Mouse (Mus musculus) left cerebral cortex, adult 9 months (tissue): ENCODE results near the gene Ttc16.
A peak's percentile ranks its signal among the peaks of the same experiment; 100 is the strongest.

Experiments
- DNase-seq, 2 experiments: peaks; one replicate each; pipeline ENCODE4 v3.0.0; 2022; ENCODE audit warnings: low spot score in 2 of 2

Ttc16 gene

GRCm38 (mm10) chr2:32744272-32744982 lies 31.0 kb downstream of the Ttc16 start:
- DNase-seq: no peak

GRCm38 (mm10) chr2:32742173-32742531 lies 33.3 kb downstream of the Ttc16 start:
- DNase-seq: peak; percentile 64 to 84

- peak in 1 of 2 experiments; percentile 59 for DNase-seq
Measured at GRCm38 (mm10) chr2:32741273-32742172, 33.9 kb downstream of the Ttc16 start.

DNA sequence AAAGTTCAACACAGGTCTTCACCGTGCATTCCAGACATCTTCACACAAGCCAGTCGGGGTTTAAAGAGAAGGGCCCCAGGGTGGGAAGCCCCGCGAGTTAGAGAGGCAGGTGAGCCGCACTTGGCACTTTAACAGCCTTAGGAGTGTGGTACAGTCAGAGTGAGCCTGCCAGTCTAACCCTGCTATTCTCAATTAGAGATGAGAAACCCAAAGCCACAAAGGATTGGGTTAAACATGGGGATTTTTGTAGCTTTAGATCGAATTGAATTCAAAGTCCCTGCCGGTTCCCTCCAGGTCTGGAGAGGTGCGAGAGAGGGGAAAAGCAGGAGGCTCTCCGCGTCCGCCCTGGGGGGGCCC lies 34.5 kb downstream of the Ttc16 start, which contains the start of gene 6330409D20Rik:
Gene 6330409D20Rik (minus strand): TSS at position 101 of the 357 bp plus-strand sequence.
- no peak for DNase-seq

DNA sequence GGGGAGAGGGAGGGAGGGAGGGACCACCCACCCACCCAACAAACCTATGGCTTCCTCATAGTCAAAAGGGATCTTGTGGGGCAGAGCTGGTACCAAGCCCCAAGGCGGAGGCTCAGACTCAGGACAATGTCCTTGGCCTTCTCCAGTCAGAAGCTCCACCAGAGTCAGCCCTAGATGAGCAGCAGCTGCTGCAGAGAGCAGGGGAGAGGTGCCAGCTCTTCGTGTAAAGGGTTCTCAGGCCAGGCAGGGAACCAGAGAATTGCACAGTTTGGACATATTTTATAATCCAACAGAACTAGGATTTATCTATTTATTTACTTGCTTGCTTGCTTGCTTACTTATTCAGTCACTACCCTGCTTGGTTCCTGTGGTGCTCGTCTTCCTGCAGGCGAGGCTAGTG lies 36.1 kb downstream of the Ttc16 start:
- DNase-seq: no peak

DNA sequence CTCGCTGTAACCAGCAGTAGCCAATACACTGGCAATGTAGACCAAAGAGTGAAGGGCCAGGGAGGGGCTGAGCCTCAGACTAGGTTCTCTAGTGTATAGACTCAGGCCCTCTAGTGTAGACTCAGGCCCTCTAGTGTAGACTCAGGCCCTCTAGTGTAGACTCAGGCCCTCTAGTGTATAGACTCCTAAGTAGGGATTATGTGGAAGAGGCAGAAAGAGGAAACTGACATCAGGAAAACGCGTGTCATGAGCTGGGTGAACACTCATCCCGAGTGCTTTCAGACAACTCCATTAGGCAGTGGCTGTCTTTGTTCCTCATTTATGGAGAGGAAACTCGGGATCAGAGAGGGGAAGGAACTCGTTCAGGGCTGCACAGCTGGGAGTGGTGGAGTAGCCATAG lies 38.4 kb downstream of the Ttc16 start:
- DNase-seq: no peak

- no peak for DNase-seq
Measured at GRCm38 (mm10) chr2:32736306-32736829, 39.1 kb downstream of the Ttc16 start.

- DNase-seq: no peak
Measured at GRCm38 (mm10) chr2:32734933-32735332, 40.5 kb downstream of the Ttc16 start.

GRCm38 (mm10) chr2:32734480-32734879 lies 41.0 kb downstream of the Ttc16 start:
- DNase-seq: no peak

DNA sequence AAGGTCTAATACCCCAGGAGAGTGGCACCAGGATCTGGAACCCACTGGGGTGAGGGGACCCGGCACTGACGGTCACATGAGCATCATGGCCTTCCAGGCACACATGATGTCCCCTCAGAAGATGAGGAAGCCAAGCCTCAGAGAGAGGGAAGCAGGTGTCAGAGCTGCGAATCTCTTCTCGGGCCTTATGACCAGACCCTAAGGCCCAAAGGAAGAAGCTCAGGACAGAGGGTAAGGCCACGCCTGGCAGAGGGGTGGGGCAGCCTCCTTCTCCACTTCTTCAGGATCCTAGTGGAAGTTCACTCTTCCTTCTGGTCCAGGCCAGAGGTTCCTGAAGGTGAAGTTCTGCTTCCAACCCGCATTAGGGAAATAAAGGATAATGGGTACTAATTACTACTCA lies 42.7 kb downstream of the Ttc16 start:
- no peak for DNase-seq

DNA sequence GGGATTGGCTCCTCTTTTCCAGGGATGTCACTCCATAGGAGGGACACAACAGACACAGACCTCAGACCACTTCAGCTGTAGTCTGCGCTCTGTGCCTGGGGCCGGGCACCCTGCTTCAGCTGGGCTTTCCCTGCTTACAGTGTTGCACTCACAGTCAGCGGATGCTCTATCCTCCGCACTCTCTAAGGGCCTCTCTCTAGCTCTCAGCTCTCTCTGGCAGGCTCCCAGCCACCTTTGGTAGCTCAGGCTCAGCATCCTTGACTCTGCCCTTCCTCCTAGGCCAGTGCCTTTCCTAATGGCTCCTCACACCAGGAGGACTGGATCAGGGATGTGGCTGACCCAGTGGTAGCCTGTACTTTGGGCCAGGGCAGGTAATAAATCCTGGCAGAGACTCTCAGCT lies 43.5 kb downstream of the Ttc16 start:
- DNase-seq: no peak

GRCm38 (mm10) chr2:32730854-32731253 lies 44.6 kb downstream of the Ttc16 start:
- no peak for DNase-seq

DNA sequence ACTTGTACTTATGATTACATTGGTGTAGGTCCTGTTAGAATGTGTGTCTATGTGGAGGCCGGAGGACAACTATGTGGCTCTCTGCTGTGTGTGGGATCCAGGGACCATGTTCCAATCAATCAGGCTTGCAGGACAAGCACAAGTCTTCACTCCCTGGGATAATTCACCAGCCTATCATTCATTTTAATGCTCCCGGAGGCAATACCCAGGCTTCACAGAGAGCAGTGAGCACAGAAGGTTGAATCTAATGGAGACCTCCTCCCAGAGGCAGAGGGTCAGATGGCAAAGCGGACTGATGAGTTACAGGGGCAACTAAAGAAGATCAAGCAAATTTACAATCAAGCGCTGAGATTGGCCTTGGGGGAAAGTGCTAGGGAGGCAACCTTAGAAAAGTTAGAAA lies 45.9 kb downstream of the Ttc16 start:
- no peak for DNase-seq

DNA sequence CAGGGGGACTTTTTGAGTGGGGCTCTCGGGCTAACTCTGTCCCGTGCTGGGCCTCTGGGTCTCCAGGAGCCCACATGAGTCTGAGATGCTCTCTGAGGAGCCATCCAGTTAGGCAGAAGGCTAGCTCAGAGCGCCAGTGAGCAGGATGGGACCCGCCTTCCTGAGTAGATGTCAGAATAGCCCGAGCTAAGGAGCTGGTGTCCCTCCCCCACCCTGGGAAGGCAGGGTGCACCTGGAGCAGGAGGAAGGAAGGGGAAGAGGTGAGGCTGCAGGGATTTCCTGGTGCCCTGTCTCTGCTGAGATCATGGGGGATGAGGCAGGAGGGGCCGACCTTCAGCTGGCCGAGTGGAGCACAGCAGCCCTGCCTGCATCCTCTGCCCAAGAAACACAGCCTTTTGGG lies 47.0 kb downstream of the Ttc16 start:
- DNase-seq: no peak

DNA sequence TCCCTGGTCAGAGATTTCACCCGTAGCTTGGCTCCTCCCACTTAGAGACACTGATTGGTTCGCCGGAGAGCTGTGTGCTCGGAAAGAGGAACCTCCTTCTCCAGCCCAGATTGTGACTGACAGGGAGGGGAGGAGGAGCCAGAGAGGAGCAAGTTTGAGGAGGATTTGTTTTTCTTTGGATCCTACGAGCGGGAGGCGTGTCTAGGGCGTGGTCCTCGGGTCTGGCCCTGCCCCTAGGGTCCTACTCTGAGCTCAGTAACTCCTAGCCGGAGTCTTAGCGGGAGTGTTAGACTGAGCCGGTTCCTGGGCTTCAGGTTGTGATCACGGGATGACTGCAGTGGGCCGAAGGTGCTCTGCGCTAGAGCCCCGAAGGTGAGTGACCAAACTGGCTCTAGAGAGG lies 48.0 kb downstream of the Ttc16 start:
- peak; percentile 78 to 89 for DNase-seq

DNA sequence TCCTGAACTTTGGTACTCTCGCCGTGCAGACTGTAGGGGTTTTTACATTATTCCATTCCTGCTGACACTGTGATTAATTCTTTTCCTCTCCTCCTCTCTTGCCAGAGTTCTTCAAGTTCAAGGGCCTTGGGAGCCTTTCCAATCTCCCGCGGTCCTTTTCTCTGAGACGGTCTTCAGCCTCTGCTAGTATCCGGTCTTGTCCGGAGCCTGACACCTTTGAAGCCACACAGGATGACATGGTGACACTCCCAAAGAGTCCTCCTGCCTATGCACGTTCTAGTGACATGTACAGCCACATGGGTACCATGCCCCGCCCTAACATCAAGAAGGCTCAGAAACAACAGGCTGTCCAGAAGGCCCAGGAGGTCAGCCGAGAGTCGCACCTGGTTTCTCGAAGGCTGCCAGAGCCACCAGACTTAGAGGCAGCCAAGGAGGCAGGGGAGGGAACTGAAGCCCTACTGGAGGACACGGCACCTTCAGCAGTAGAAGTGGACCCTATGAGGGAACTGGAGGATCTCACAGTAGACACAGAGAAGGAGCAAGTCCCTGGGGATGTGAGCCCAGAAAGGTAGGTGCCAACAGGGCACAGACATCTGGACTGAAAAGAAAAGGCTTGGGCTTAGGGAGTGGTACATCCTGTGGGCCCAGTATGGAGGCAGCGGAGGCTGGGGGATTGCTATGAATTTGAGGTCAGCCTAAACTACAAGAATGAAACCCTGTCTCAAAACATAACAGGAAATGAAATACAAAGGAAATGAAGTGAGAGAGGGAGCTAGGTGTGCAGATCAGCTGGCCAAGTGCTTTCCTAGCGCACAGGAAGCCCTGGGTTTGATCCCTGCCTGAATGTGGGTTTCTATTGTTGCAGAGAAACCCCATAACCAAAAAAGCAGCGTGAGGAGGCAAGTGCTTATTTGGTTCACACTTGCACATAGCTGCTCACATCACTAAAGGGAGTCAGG lies 50.3 kb downstream of the Ttc16 start:
- no peak for DNase-seq

DNA sequence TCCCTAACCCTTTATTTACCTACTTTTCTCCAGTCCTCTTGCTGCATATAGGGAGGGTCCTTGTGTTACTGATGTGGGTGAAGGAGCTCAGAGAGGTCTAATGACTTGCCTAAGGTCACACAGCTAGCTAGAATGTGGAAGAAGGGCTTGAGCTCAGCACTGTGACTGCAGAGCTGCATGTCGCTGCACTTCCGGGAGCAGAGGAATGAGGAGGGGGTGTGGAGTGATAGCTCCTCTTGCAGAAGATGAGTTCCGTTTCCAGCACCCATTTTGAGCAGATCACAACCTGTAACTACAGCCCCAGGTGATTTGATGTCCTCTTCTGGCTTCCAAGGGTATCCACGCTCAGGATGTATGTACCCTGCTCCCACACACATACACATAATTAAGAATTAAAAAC lies 51.3 kb downstream of the Ttc16 start:
- no peak for DNase-seq

DNA sequence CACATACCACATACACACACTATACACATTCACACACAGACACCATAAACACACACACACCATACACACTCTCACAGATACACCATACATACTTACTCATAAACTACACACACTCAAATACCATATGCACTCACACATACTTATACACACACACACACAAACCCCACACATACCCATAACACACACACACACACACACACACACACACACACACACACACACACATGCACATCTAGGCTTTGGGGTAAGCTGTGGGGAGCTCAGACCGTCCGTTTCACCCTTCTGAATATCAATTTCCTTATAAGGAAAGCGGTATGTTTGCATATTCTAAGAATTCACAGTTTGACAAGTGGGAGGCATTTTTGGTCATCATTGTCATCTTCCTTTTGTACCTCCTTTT lies 52.9 kb downstream of the Ttc16 start:
- DNase-seq: no peak

DNA sequence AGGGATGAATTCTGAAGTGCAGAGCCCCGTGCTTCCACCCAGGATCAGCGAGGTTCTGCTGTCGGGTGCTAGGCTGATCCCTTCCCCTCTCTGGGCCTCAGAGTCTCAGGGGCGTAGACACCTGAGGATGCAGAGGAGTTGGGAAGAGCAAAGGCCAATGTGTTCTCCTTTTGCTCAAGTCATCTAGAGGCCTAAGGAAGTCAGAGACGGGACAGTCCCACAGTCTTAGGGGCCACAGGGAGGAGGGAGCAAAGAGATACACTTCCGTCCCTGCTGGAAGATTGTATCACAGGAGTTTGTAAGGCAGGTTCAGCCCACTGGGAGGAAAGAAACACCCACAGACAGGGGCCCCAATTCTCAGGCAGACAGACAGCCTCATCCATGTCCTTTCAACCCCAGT lies 53.4 kb downstream of the Ttc16 start:
- no peak for DNase-seq

GRCm38 (mm10) chr2:32720681-32721229 lies 54.7 kb downstream of the Ttc16 start, which contains the start of gene Sh2d3c:
Gene Sh2d3c, plus strand, starts transcription at chr2:32721055.
- no peak for DNase-seq

DNA sequence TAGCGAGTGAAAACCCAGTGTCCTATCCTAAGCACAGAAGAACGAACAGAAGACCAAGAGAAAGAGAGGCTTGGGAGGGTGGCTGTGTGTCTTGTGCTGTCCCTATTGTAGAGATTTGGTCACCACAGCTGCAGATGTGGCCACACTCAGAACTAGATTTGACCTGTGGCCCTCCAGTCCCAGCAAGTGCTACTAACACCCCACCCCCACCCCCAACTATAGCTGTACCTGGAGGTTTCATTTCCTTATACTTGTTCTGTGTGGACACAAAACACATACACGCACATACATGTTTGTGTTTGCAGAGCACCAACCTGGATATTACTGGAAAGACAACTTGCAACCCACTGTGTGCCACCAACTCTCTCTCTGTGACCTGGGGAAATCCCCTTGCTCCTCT lies 55.4 kb downstream of the Ttc16 start:
- no peak for DNase-seq
